Mouse (Mus musculus) stomach, embryonic 15.5 days (tissue): ENCODE results near the gene Sun2. TPM values are rescaled to one million over a fixed set of nuclear protein-coding genes. Genes with fewer than 3 reads are reported as not detected.

Source experiments
- ATAC-seq: fragments of 200-750 bp; cut with Nextera tagmentation; 2 replicates; pipeline ENCODE4 v1.8.0; 2017; ENCODE audit warnings: low read depth, moderate number of reproducible peaks, moderate TSS enrichment; ENCODE audit not compliant: insufficient read depth, low FRiP score
- H3K27ac ChIP-seq: fragments of 300-500 bp; sonication (generic); 2 replicates; pipeline ENCODE4 v1.5.1; 2015; ENCODE audit warnings: mild to moderate bottlenecking, inconsistent platforms
- H3K27me3 ChIP-seq: fragments of 300-500 bp; sonication (generic); replicated peaks from 2 replicates; pipeline ENCODE4 v1.6.1; 2015; ENCODE audit warnings: inconsistent platforms
- H3K36me3 ChIP-seq: fragments of 300-500 bp; sonication (generic); 2 replicates; pipeline ENCODE4 v1.6.1; 2015; ENCODE audit warnings: inconsistent platforms
- H3K4me1 ChIP-seq: fragments of 300-500 bp; sonication (generic); 2 replicates; pipeline ENCODE4 v1.6.1; 2015; ENCODE audit warnings: inconsistent platforms
- H3K4me2 ChIP-seq: fragments of 300-500 bp; sonication (generic); 2 replicates; pipeline ENCODE4 v1.6.1; 2015; ENCODE audit warnings: mild to moderate bottlenecking, inconsistent platforms
- H3K4me3 ChIP-seq: fragments of 300-500 bp; sonication (generic); replicated peaks from 2 replicates; pipeline ENCODE4 v1.5.1; 2015; ENCODE audit warnings: inconsistent platforms
- H3K9ac ChIP-seq: fragments of 300-500 bp; sonication (generic); 2 replicates; pipeline ENCODE4 v1.6.1; 2015; ENCODE audit warnings: inconsistent platforms
- H3K9me3 ChIP-seq: fragments of 300-500 bp; sonication (generic); 2 replicates; pipeline ENCODE4 v1.6.1; 2016; ENCODE audit warnings: inconsistent platforms
- whole genome bisulfite sequencing: fragments of 180-500 bp; shearing (Covaris S2); methylation state at CpG from one replicate; pipeline ENCODE4 v1.1.7; 2015; 5-methylcytosine and 5-hydroxymethylcytosine counted together
- polyA plus RNA-seq: library from polyadenylated mRNA; unstranded; fragments of >200 nt; fragmentation: Nextera tagmentation; extraction: Ambion mirVana; gene quantifications from 2 replicates; pipeline ENCODE4 v1.2.1, GENCODE M21; 2015

Sun2 gene
- polyA plus RNA-seq, 1 experiment from 2014 or later: 5.1 TPM

GRCm38 (mm10) chr15:79753420-79753752 lies 11.1 kb upstream of the Sun2 start:
- H3K9me3 ChIP-seq: no peaks in the 10 kb centered on the region
- 92% methylated on average over 3 of the region's 3 CpGs for WGBS
- no peak overlapping the region for H3K4me2 ChIP-seq
- no peak for ATAC-seq
- H3K27ac ChIP-seq: no peak overlapping the region
- no peaks in the 10 kb centered on the region for H3K36me3 ChIP-seq
- no peaks in the 10 kb centered on the region for H3K27me3 ChIP-seq
- no peak overlapping the region for H3K9ac ChIP-seq
- H3K4me3 ChIP-seq: no peak overlapping the region
- H3K4me1 ChIP-seq: no peaks in the 10 kb centered on the region

DNA sequence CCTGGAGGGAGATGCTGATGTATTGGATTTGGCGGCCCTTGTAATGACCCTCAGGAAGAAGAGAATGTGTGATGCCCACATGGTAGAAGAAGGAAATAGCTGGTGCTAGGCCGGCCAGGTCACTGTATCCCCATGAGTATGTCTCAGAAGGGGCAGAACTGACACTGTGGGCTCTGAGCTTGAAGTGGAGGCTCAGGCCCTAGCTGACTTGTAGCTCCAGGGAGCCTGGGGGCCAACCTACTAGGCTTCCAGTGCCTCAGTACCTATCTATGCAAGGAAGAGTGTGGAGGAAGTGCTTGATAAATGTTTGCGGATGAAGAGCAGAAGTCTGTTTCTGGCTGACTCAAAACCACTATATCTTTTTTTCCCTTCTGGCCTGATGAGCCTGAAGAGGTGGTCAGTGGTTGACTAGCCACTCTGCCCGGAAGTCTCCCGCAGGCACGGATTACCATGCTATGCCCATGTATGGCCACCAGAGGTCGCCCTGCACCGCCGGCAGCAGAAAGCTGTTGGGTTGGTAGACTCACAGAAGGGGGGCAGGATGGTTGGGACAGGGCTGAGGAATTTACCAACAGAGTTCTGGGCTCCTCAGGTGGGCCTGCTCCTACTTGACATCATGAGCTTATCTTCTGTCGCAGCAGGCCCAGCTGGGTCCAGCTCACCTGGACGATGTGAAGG lies 10.5 kb upstream of the Sun2 start:
- Histone ChIP-seq H3K4me2 (no peak overlapping the region), H3K9me3 (no peaks in the 10 kb centered on the region), H3K9ac (no peak overlapping the region), H3K36me3 (no peaks in the 10 kb centered on the region), H3K4me3 (no peak overlapping the region), H3K27me3 (no peaks in the 10 kb centered on the region), H3K4me1 (no peaks in the 10 kb centered on the region), H3K27ac (no peak overlapping the region)
- no peak for ATAC-seq
- WGBS: 22% methylated on average over 11 of the region's 11 CpGs

GRCm38 (mm10) chr15:79751772-79752171 lies 9.4 kb upstream of the Sun2 start:
- ATAC-seq: no peak
- Histone ChIP-seq H3K36me3 (no peaks in the 10 kb centered on the region), H3K4me1 (no peaks in the 10 kb centered on the region), H3K9ac (no peak overlapping the region), H3K4me3 (no peak overlapping the region), H3K4me2 (no peak overlapping the region), H3K27ac (no peak overlapping the region), H3K9me3 (no peaks in the 10 kb centered on the region), H3K27me3 (no peaks in the 10 kb centered on the region)
- WGBS: 83% methylated on average over 17 of the region's 17 CpGs

DNA sequence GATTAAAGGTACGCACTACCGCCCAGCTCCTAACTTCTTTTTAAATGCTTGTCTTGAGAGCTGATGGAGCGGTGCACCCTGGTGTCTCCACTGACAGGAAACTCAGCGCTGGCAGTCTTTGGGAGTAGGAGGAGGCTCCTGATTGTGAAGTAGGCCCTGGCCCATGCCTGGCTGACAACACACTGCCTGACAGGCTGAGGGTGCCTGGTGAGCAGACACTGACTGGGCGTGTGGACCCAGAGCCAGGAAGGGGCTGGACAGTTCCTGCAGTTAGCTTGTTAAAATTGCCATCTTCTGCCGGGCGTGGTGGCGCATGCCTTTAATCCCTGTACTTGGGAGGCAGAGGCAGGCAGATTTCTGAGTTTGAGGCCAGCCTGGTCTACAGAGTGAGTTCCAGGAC lies 7.9 kb upstream of the Sun2 start:
- H3K36me3 ChIP-seq: no peaks in the 10 kb centered on the region
- no peak overlapping the region for H3K9ac ChIP-seq
- no peaks in the 10 kb centered on the region for H3K27me3 ChIP-seq
- no peaks in the 10 kb centered on the region for H3K4me1 ChIP-seq
- no peak overlapping the region for H3K27ac ChIP-seq
- ATAC-seq: no peak
- H3K9me3 ChIP-seq: no peaks in the 10 kb centered on the region
- no peak overlapping the region for H3K4me2 ChIP-seq
- H3K4me3 ChIP-seq: no peak overlapping the region
- 89% methylated on average over 8 of the region's 8 CpGs for WGBS

GRCm38 (mm10) chr15:79749162-79749561 lies 6.8 kb upstream of the Sun2 start:
- Histone ChIP-seq H3K27me3 (no peaks in the 10 kb centered on the region), H3K4me3 (no peak overlapping the region), H3K9me3 (no peaks in the 10 kb centered on the region), H3K9ac (no peak overlapping the region), H3K4me2 (no peak overlapping the region), H3K36me3 (no peaks in the 10 kb centered on the region), H3K4me1 (no peaks in the 10 kb centered on the region), H3K27ac (no peak overlapping the region)
- WGBS: 84% methylated on average over 7 of the region's 7 CpGs
- ATAC-seq: no peak

- WGBS: 60% methylated on average over 11 of the region's 11 CpGs
- H3K27ac ChIP-seq: no peak overlapping the region
- ATAC-seq: no peak
- H3K4me2 ChIP-seq: no peak overlapping the region
- H3K9me3 ChIP-seq: no peaks in the 10 kb centered on the region
- no peak overlapping the region for H3K9ac ChIP-seq
- H3K27me3 ChIP-seq: no peaks in the 10 kb centered on the region
- H3K4me1 ChIP-seq: peaks cover 2% of the 10 kb centered on the region; the same call in 1 of the 2 replicates
- H3K4me3 ChIP-seq: no peak overlapping the region
- H3K36me3 ChIP-seq: no peaks in the 10 kb centered on the region
These were observed 5.7 kb upstream of the Sun2 start for GRCm38 (mm10) chr15:79747998-79748397.

DNA sequence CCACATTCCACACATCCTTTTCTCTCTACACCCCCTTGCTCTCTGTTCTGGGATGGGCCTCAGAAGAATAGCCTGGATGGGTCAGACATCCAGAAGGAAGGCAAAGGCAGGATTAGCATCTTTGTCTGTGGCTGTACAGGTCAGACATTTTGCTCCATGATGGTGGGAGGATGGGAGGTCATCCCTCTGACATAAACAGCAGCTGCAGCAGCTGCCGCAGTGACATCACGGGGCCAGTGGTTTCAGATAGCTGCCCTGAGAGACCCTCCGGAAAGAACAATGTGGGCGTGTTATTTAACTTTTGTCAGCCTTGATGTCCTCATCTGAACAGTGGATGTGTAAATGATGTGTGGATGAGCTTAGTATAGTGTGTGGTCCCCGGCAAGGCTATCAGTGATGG lies 3.5 kb upstream of the Sun2 start:
- ATAC-seq: no peak
- Histone ChIP-seq H3K9me3 (no peaks in the 10 kb centered on the region), H3K36me3 (no peaks in the 10 kb centered on the region), H3K4me2 (no peak overlapping the region), H3K4me3 (no peak overlapping the region), H3K9ac (no peak overlapping the region), H3K4me1 (peaks cover 12% of the 10 kb centered on the region; the same call in 1 of the 2 replicates), H3K27me3 (no peaks in the 10 kb centered on the region), H3K27ac (no peak overlapping the region)
- 83% methylated on average over 5 of the region's 5 CpGs for WGBS

- no peak overlapping the region for H3K4me3 ChIP-seq
- no peaks in the 10 kb centered on the region for H3K36me3 ChIP-seq
- no peaks in the 10 kb centered on the region for H3K9me3 ChIP-seq
- H3K27ac ChIP-seq: no peak overlapping the region
- no peak overlapping the region for H3K9ac ChIP-seq
- no peak overlapping the region for H3K4me2 ChIP-seq
- peaks cover 17% of the 10 kb centered on the region for H3K4me1 ChIP-seq
- H3K27me3 ChIP-seq: no peaks in the 10 kb centered on the region
- ATAC-seq: no peak
- 79% methylated on average over 10 of the region's 10 CpGs for WGBS
These were observed 3.0 kb upstream of the Sun2 start for GRCm38 (mm10) chr15:79745312-79745711.

DNA sequence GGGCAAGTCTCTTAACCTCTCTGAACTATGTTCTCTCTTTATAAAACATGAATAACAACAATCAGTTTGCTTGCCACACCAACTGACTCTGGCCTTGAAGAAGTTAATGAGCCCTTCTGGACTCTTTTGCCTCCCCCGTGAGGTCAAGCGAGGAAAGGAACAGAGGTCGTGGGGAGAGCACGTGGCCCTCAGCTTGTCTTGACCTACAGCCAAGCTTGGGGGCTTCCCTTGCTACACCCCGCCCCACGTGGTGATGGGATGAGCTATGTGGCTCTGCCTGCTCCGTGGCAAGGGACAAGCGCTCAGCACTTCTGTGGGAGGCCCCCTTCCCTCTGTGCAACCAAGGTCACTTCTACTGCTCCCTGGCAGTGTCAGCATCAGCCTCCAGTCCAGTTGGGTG lies 2.4 kb upstream of the Sun2 start:
- H3K4me1 ChIP-seq: peaks cover 17% of the 10 kb centered on the region
- no peak overlapping the region for H3K9ac ChIP-seq
- ATAC-seq: no peak
- no peaks in the 10 kb centered on the region for H3K36me3 ChIP-seq
- H3K9me3 ChIP-seq: no peaks in the 10 kb centered on the region
- no peak overlapping the region for H3K4me3 ChIP-seq
- H3K27ac ChIP-seq: no peak overlapping the region
- H3K27me3 ChIP-seq: no peaks in the 10 kb centered on the region
- WGBS: 79% methylated on average over 8 of the region's 8 CpGs
- H3K4me2 ChIP-seq: no peak overlapping the region

DNA sequence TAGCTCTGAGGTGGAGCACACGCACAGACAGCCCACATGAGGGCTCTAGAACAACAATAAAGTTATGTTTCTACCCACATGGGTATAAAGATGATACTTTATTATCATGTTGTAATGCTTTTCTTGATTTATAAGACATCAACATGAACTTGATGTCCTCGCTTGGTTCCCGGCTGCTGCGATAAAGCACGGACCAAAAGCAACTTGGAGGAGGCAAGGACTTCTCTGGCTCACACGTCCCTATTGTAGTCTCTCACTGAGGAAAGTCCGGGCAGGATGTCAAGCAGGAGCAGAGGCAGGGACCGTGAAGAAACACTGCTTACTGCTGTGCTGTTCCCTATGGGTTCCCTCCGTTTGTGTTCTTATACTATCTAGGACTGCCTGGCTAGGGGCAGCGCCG lies 1.7 kb upstream of the Sun2 start:
- H3K4me3 ChIP-seq: no peak overlapping the region
- no peak for ATAC-seq
- peaks cover 17% of the 10 kb centered on the region for H3K4me1 ChIP-seq
- WGBS: 92% methylated on average over 11 of the region's 11 CpGs
- no peaks in the 10 kb centered on the region for H3K9me3 ChIP-seq
- no peak overlapping the region for H3K27ac ChIP-seq
- H3K27me3 ChIP-seq: no peaks in the 10 kb centered on the region
- H3K36me3 ChIP-seq: no peaks in the 10 kb centered on the region
- H3K4me2 ChIP-seq: no peak overlapping the region
- no peak overlapping the region for H3K9ac ChIP-seq

DNA sequence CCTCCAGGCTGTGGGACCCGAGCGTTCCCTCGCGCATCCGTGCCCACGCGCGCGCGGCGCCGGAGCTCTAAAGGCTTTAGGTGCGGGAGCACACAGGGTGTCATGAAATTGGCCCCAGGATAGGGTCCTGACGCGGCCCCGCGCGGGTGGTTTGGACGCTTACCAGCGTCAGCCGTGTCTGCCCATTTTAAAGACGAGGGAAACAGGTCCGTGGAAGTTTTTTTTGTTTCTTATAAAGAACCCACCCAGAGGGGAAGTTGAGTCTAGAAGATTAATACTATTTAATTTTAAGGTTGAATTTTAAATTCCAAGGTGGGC lies 329 bp upstream of the Sun2 start:
- Histone ChIP-seq H3K4me1 (peaks cover 17% of the 10 kb centered on the region), H3K9me3 (no peaks in the 10 kb centered on the region), H3K9ac (peak overlapping the region; percentile 91), H3K27me3 (no peaks in the 10 kb centered on the region), H3K4me3 (peak overlapping the region; percentile 93), H3K36me3 (peaks cover 2% of the 10 kb centered on the region; the same call in 1 of the 2 replicates), H3K4me2 (peak overlapping the region; percentile 80), H3K27ac (no peak overlapping the region)
- WGBS: under 1% methylated on average over 23 of the region's 23 CpGs
- no peak for ATAC-seq

GRCm38 (mm10) chr15:79741173-79741858 lies 1.0 kb downstream of the Sun2 start:
- H3K36me3 ChIP-seq: peaks cover 10% of the 10 kb centered on the region
- no peaks in the 10 kb centered on the region for H3K9me3 ChIP-seq
- peak overlapping the region; percentile 42; the same call in 1 of the 2 replicates for H3K27ac ChIP-seq
- H3K4me3 ChIP-seq: peak overlapping the region; percentile 93
- H3K4me2 ChIP-seq: peak overlapping the region; percentile 80
- H3K9ac ChIP-seq: peak overlapping the region; percentile 91; the same call in 1 of the 2 replicates
- no peaks in the 10 kb centered on the region for H3K27me3 ChIP-seq
- no peak for ATAC-seq
- WGBS: 9% methylated on average over 14 of the region's 14 CpGs
- peaks cover 17% of the 10 kb centered on the region for H3K4me1 ChIP-seq
